Mouse (Mus musculus) MEL (cell line): ENCODE measurements at regions not wholly inside any gene's neighbourhood (a gene's known extent, or its start where the extent isn't known, plus 50 kb on each side); places are given as distances from the start of the nearest gene placed in this dataset.

ENCODE experiments used
- DNase-seq: peaks from one replicate; pipeline ENCODE4 v3.0.0; 2011; ENCODE audit warnings: low read depth, low spot score
- H3K27ac ChIP-seq: 2 replicates; pipeline ENCODE4 v1.5.1; 2012; ENCODE audit warnings: low read depth, mild to moderate bottlenecking, control low read depth, low read length, moderate library complexity; ENCODE audit not compliant: control insufficient read depth
- H3K27me3 ChIP-seq, 2 experiments: fragments of 150-350 bp in 1 of 2; sonication (generic) in 1 of 2; 2 replicates each; pipeline ENCODE4 v1.6.1; 2012; ENCODE audit warnings: low read length in 2 of 2, mild to moderate bottlenecking in 2 of 2, improper control_type of control experiment in 1 of 2, moderate library complexity in 1 of 2; ENCODE audit not compliant: insufficient read depth in 2 of 2, control insufficient read depth in 1 of 2
- H3K36me3 ChIP-seq, 2 experiments: 2 replicates each; pipeline ENCODE4 v1.6.1; 2012 to 2014; ENCODE audit warnings: low read length in 2 of 2, improper control_type of control experiment in 1 of 2, inconsistent platforms in 1 of 2, mild to moderate bottlenecking in 1 of 2; ENCODE audit not compliant: insufficient read depth in 2 of 2, control insufficient read depth in 1 of 2
- H3K4me1 ChIP-seq, 2 experiments: fragments of 150-350 bp in 1 of 2; sonication (generic) in 1 of 2; 2 replicates each; pipeline ENCODE4 v1.6.1; 2012; ENCODE audit warnings: low read length in 2 of 2, improper control_type of control experiment in 1 of 2, mild to moderate bottlenecking in 1 of 2; ENCODE audit not compliant: insufficient read depth in 2 of 2, control insufficient read depth in 1 of 2
- H3K4me3 ChIP-seq, 2 experiments: fragments of 150-350 bp in 1 of 2; sonication (generic) in 1 of 2; 2 replicates each; pipeline ENCODE4 v1.5.1; 2012; ENCODE audit warnings: low read depth in 2 of 2, low read length in 2 of 2, mild to moderate bottlenecking in 2 of 2, moderate library complexity in 2 of 2, control low read depth in 1 of 2, improper control_type of control experiment in 1 of 2; ENCODE audit not compliant: control insufficient read depth in 1 of 2, insufficient read depth in 1 of 2
- H3K79me2 ChIP-seq: 2 replicates; pipeline ENCODE4 v1.6.1; 2012; ENCODE audit warnings: mild to moderate bottlenecking, low read length, moderate library complexity; ENCODE audit not compliant: control insufficient read depth, poor library complexity, insufficient read depth
- H3K9ac ChIP-seq: 2 replicates; pipeline ENCODE4 v1.6.1; 2012; ENCODE audit warnings: low read depth, mild to moderate bottlenecking, control low read depth, low read length, moderate library complexity; ENCODE audit not compliant: control insufficient read depth, poor library complexity, severe bottlenecking
- H3K9me3 ChIP-seq: fragments of 150-350 bp; sonication (generic); replicated peaks from 2 replicates; pipeline ENCODE4 v1.6.1; 2012; ENCODE audit warnings: mild to moderate bottlenecking, low read length, improper control_type of control experiment, moderate library complexity; ENCODE audit not compliant: insufficient read depth
- BHLHE40 ChIP-seq: IDR thresholded peaks from 2 replicates; pipeline ENCODE4 v1.6.1; 2012; ENCODE audit warnings: low read depth, mild to moderate bottlenecking, inconsistent platforms, low read length, improper control_type of control experiment, borderline replicate concordance
- CHD2 ChIP-seq: IDR thresholded peaks from 2 replicates; pipeline ENCODE4 v1.6.1; 2011; ENCODE audit warnings: low read length, improper control_type of control experiment
- E2F4 ChIP-seq: IDR thresholded peaks from 2 replicates; pipeline ENCODE4 v1.6.1; 2011; ENCODE audit warnings: low read depth, low read length, improper control_type of control experiment, borderline replicate concordance
- ETS1 ChIP-seq: IDR thresholded peaks from 2 replicates; pipeline ENCODE4 v1.6.1; 2012; ENCODE audit warnings: low read depth, mild to moderate bottlenecking, inconsistent platforms, low read length, improper control_type of control experiment, moderate library complexity
- GABPA ChIP-seq: IDR thresholded peaks from 2 replicates; pipeline ENCODE4 v1.6.1; 2012; ENCODE audit warnings: low read depth, mild to moderate bottlenecking, inconsistent platforms, low read length, improper control_type of control experiment, moderate library complexity
- HCFC1 ChIP-seq: IDR thresholded peaks from 2 replicates; pipeline ENCODE4 v1.6.1; 2012; ENCODE audit warnings: low read depth, mild to moderate bottlenecking, inconsistent platforms, low read length, improper control_type of control experiment, moderate library complexity
- JUND ChIP-seq: IDR thresholded peaks from 2 replicates; pipeline ENCODE4 v1.6.1; 2011; ENCODE audit warnings: low read depth, mild to moderate bottlenecking, improper control_type of control experiment, low read length
- MAFK ChIP-seq: IDR thresholded peaks from 2 replicates; pipeline ENCODE4 v1.6.1; 2011; ENCODE audit warnings: low read depth, mild to moderate bottlenecking, low read length, improper control_type of control experiment, borderline replicate concordance
- MEF2A ChIP-seq: IDR thresholded peaks from 2 replicates; pipeline ENCODE4 v1.6.1; 2014; ENCODE audit warnings: low read depth, mild to moderate bottlenecking, inconsistent platforms, low read length, improper control_type of control experiment; ENCODE audit not compliant: poor library complexity, insufficient replicate concordance, severe bottlenecking; ENCODE audit errors: extremely low read depth
- MXI1 ChIP-seq: IDR thresholded peaks from 2 replicates; pipeline ENCODE4 v1.6.1; 2011; ENCODE audit warnings: mild to moderate bottlenecking, low read depth, low read length, improper control_type of control experiment
- MYB ChIP-seq: IDR thresholded peaks from 2 replicates; pipeline ENCODE4 v1.6.1; 2011; ENCODE audit warnings: mild to moderate bottlenecking, low read depth, low read length, improper control_type of control experiment
- MYC ChIP-seq: IDR thresholded peaks from 2 replicates; pipeline ENCODE4 v1.6.1; 2011; ENCODE audit warnings: low read depth, mild to moderate bottlenecking, low read length, improper control_type of control experiment, moderate library complexity
- NELFE ChIP-seq: IDR thresholded peaks from 2 replicates; pipeline ENCODE4 v1.6.1; 2011; ENCODE audit warnings: low read depth, low read length, improper control_type of control experiment
- NRF1 ChIP-seq: IDR thresholded peaks from 2 replicates; pipeline ENCODE4 v1.6.1; 2014; ENCODE audit warnings: low read depth, mild to moderate bottlenecking, inconsistent platforms, low read length, improper control_type of control experiment, moderate library complexity; ENCODE audit not compliant: poor library complexity, insufficient read depth, severe bottlenecking
- RAD21 ChIP-seq: IDR thresholded peaks from 2 replicates; pipeline ENCODE4 v1.6.1; 2011; ENCODE audit warnings: mild to moderate bottlenecking, low read depth, low read length, improper control_type of control experiment
- RCOR1 ChIP-seq: IDR thresholded peaks from 2 replicates; pipeline ENCODE4 v1.6.1; 2012; ENCODE audit warnings: low read depth, mild to moderate bottlenecking, inconsistent platforms, low read length, improper control_type of control experiment
- SIN3A ChIP-seq: IDR thresholded peaks from 2 replicates; pipeline ENCODE4 v1.6.1; 2012; ENCODE audit warnings: low read length, improper control_type of control experiment, inconsistent platforms
- TBP ChIP-seq: IDR thresholded peaks from 2 replicates; pipeline ENCODE4 v1.8.0; 2011; ENCODE audit warnings: low read depth, low read length, improper control_type of control experiment
- TCF12 ChIP-seq: IDR thresholded peaks from 2 replicates; pipeline ENCODE4 v1.6.1; 2014; ENCODE audit warnings: low read depth, mild to moderate bottlenecking, inconsistent platforms, low read length, improper control_type of control experiment, moderate library complexity
- USF2 ChIP-seq, 2 experiments: IDR thresholded peaks; 2 replicates each; pipeline ENCODE4 v1.6.1; 2011 to 2012; ENCODE audit warnings: improper control_type of control experiment in 2 of 2, low read length in 2 of 2, borderline replicate concordance in 1 of 2, inconsistent platforms in 1 of 2, low read depth in 1 of 2, mild to moderate bottlenecking in 1 of 2; ENCODE audit not compliant: insufficient read depth in 1 of 2
- ZC3H11A ChIP-seq: IDR thresholded peaks from 2 replicates; pipeline ENCODE4 v1.6.1; 2012; ENCODE audit warnings: low read depth, mild to moderate bottlenecking, inconsistent platforms, low read length, improper control_type of control experiment
- ZMIZ1 ChIP-seq: IDR thresholded peaks from 2 replicates; pipeline ENCODE4 v1.6.1; 2012; ENCODE audit warnings: low read depth, mild to moderate bottlenecking, inconsistent platforms, low read length, improper control_type of control experiment, moderate library complexity

DNA sequence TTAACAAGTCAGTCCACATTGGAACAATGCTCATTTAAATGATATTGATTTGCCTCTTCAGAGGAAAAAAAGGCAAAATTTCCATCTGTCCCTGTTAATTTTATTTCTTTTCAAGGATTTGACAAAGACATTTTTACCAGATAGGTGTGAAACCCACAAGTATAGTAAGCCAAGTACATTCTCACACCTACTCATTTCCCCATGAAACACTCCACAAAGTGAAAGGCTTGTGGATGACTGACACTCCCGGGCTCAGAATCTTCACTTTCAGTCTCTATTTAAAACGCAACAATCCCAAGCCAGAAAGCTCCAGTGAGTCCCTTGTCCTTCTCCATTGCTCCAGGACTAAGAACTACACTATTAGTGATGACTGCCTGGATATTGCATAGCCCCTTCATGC is 367.8 kb upstream of the 2610001J05Rik start:
- H3K4me1 ChIP-seq: no peaks in the 10 kb centered on the region
- no peak overlapping the region for H3K27ac ChIP-seq
- H3K9me3 ChIP-seq: no peaks in the 10 kb centered on the region
- H3K4me3 ChIP-seq: no peak overlapping the region
- no peaks in the 10 kb centered on the region for H3K79me2 ChIP-seq
- TF ChIP-seq ZC3H11A (no peak), RCOR1 (no peak), BHLHE40 (no peak), MYB (no peak), NRF1 (no peak), E2F4 (no peak), CHD2 (no peak), JUND (no peak), ZMIZ1 (no peak), SIN3A (no peak), NELFE (no peak), ETS1 (no peak), TCF12 (no peak), RAD21 (no peak), MYC (no peak)
- no peaks in the 10 kb centered on the region for H3K27me3 ChIP-seq
- DNase-seq: no peak
- no peak overlapping the region for H3K9ac ChIP-seq
- H3K36me3 ChIP-seq: no peaks in the 10 kb centered on the region

DNA sequence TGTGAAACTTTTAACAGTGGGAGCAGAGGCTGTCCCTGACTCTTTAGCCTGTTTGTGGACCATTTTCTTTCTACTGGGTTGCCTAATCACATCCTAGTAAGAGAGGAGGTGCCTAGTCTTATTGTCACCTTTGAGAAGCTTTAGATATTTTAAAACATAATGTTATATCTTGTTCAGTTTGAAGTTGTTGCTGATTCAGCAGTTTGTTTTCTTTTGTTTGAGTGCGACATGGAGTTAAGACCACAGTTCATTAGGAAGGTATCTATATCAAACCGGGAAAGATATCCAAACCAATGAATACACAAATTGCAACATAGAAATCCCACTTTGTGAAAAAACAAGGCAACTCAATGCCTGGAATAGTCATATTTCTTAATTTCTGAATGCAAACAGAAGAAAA is 359.5 kb upstream of the 2610001J05Rik start:
- no peaks in the 10 kb centered on the region for H3K36me3 ChIP-seq
- no peaks in the 10 kb centered on the region for H3K79me2 ChIP-seq
- no peaks in the 10 kb centered on the region for H3K27me3 ChIP-seq
- DNase-seq: no peak
- H3K4me1 ChIP-seq: no peaks in the 10 kb centered on the region
- H3K9me3 ChIP-seq: no peaks in the 10 kb centered on the region
- no peak overlapping the region for H3K27ac ChIP-seq
- TF ChIP-seq RAD21: no peak
- no peak for TF ChIP-seq GABPA
- TF ChIP-seq TBP: no peak
- TF ChIP-seq TCF12: no peak
- TF ChIP-seq HCFC1: no peak
- no peak for TF ChIP-seq MXI1
- no peak for TF ChIP-seq MEF2A
- TF ChIP-seq MAFK: no peak
- no peak for TF ChIP-seq USF2 (IDR thresholded peaks at IDR 0.05; ENCODE audit: borderline replicate concordance in 1 of 2, insufficient read depth in 1 of 2, low read depth in 1 of 2, low read length in 2 of 2)
- H3K9ac ChIP-seq: no peak overlapping the region
- H3K4me3 ChIP-seq: no peak overlapping the region
